ENCODE assay signal across 31 mouse cellular contexts in the genomic region with DNA sequence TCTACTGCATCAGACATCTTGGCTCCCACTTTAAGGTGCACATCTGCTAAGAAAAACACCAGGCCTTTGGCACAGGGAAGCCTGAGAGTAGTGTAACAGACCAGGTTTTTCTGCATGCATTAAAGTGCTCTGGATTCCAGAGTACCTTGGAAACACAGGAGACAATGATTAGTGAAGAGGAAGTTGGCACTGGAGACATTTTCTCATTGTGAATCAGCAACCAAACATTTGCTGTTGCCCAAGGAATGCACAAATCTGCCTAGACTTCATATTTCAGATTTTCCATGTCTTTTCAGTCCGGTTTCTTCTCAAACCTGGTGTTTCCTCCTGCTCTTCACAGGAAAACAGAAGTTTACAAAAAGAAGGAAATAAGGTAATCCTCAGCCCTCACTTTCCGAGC. TPM values are rescaled to one million over a fixed set of nuclear protein-coding genes. Genes with fewer than 3 reads are reported as not detected.
DNase-seq lines count a peak whose midpoint lies in the region; ATAC-seq and TF ChIP-seq lines count a peak whose summit lies in the region.
"Had no signal": no experiment of that assay in that cellular context is flagged by ENCODE, and none has a peak within 500 bp of the region (broad histone marks: within the 10 kb centered on the region; RNA-seq: fewer than 3 reads in every experiment).

No protein-coding gene starts in this region.

- no peak overlapping the region for H3ac ChIP-seq in myocyte (ENCODE audit: control insufficient read depth, insufficient read length)

- ATAC-seq in embryonic facial prominence, embryonic 14.5 days (ENCODE audit: low read depth), result no peak
- peak; percentile 87 for ATAC-seq in Patski
- no peak for ATAC-seq in erythroid progenitor cell, adult 5-6 weeks (replicated peaks; ENCODE audit: low FRiP score, poor library complexity, severe bottlenecking)
- ATAC-seq: CD4-positive, CD25-positive, alpha-beta regulatory T cell, adult 4 months; forebrain, embryonic 13.5 days; lung, postnatal 0 days had no signal

- POLR2A ChIA-PET in Patski (lab: Charles Lee), result no interaction called here

- no peaks in the 10 kb centered on the region for H3K27me3 ChIP-seq in embryonic facial prominence, embryonic 14.5 days (replicated peaks; ENCODE audit: control insufficient read depth, insufficient read depth, low read length)
- no peaks in the 10 kb centered on the region for H3K27me3 ChIP-seq in embryonic facial prominence, embryonic 10.5 days (replicated peaks; ENCODE audit: low read depth, poor library complexity, severe bottlenecking)
- H3K27me3 ChIP-seq in Patski, result no peaks in the 10 kb centered on the region
- H3K27me3 ChIP-seq in myocyte (ENCODE audit: control insufficient read depth, insufficient read depth, insufficient read length), result no peaks in the 10 kb centered on the region
- H3K27me3 ChIP-seq: embryonic facial prominence, embryonic 12.5 days; forebrain, embryonic 13.5 days; liver, embryonic 13.5 days; neural tube, embryonic 15.5 days; stomach, embryonic 15.5 days had no signal

- H3K27ac ChIP-seq in embryonic facial prominence, embryonic 14.5 days (replicated peaks; ENCODE audit: low read depth, low read length), result no peak overlapping the region
- H3K27ac ChIP-seq in embryonic facial prominence, embryonic 10.5 days (replicated peaks), result no peak overlapping the region
- H3K27ac ChIP-seq: embryonic facial prominence, embryonic 12.5 days; forebrain, embryonic 13.5 days; hindbrain, embryonic 14.5 days; liver, embryonic 13.5 days; neural tube, embryonic 15.5 days; stomach, embryonic 15.5 days had no signal

- TF ChIP-seq CTCF in Patski (IDR thresholded peaks at IDR 0.05), result no peak

- WGBS in embryonic facial prominence, embryonic 14.5 days, result 76% methylated on average over 2 of the region's 2 CpGs
- 88% methylated on average over 2 of the region's 2 CpGs for WGBS in embryonic facial prominence, embryonic 10.5 days

- peak; percentile 50 for DNase-seq in embryonic facial prominence, embryonic 14.5 days (ENCODE audit: low spot score)
- DNase-seq in embryonic facial prominence, embryonic 10.5 days (ENCODE audit: low spot score), result no peak
- DNase-seq in 3134 (ENCODE audit: extremely low read depth, insufficient read length, low spot score) (peak; percentile 67), Patski (ENCODE audit: low read depth, low spot score) (peak; percentile 42)
- DNase-seq in heart, adult 11 months, result no peak
- DNase-seq: adrenal gland, adult 8-10 months; cerebellum, adult 11 months; cerebellum, adult 9-10 months; cerebellum, postnatal 36 days; gastrocnemius, postnatal 14 days; heart, adult 18-20 months; heart, postnatal 4 days; kidney, postnatal 10 days; left cerebral cortex, postnatal 4 days; liver, embryonic 13.5 days; lung, adult 18-20 months; midbrain, embryonic 14.5 days; retina, postnatal 1 day; right cerebral cortex, postnatal 14 days; thymus, postnatal 14 days had no signal

- no peak overlapping the region for H3K9ac ChIP-seq in embryonic facial prominence, embryonic 14.5 days (ENCODE audit: low read depth, low read length)
- H3K9ac ChIP-seq: embryonic facial prominence, embryonic 12.5 days; forebrain, embryonic 13.5 days; hindbrain, embryonic 14.5 days; liver, embryonic 13.5 days; neural tube, embryonic 15.5 days; stomach, embryonic 15.5 days had no signal

- in situ Hi-C loops in Patski (cut with MboI; ENCODE audit: low pct_unique_long_range_greater_than_20kb), result no loop called here

- no peak overlapping the region for H3K4me3 ChIP-seq in embryonic facial prominence, embryonic 14.5 days (ENCODE audit: low read depth, low read length)
- no peak overlapping the region for H3K4me3 ChIP-seq in embryonic facial prominence, embryonic 10.5 days
- no peak overlapping the region for H3K4me3 ChIP-seq in myocyte
- H3K4me3 ChIP-seq: embryonic facial prominence, embryonic 12.5 days; erythroblast, embryonic 14.5 days; forebrain, embryonic 13.5 days; liver, embryonic 13.5 days; neural tube, embryonic 15.5 days; stomach, embryonic 15.5 days had no signal

- CTCF ChIA-PET in Patski (lab: Charles Lee), result no interaction called here

- no peaks in the 10 kb centered on the region for H3K79me2 ChIP-seq in myocyte (ENCODE audit: control insufficient read depth, insufficient read depth)

- no peak overlapping the region for H3K4me2 ChIP-seq in embryonic facial prominence, embryonic 14.5 days (ENCODE audit: low read depth, low read length)
- H3K4me2 ChIP-seq in myocyte (ENCODE audit: low read depth), result peak overlapping the region; percentile 2
- H3K4me2 ChIP-seq: embryonic facial prominence, embryonic 12.5 days; forebrain, embryonic 13.5 days; heart, embryonic 11.5 days; hindbrain, embryonic 14.5 days; liver, embryonic 13.5 days; neural tube, embryonic 15.5 days; stomach, embryonic 15.5 days had no signal

- no peak for TF ChIP-seq POLR2A in myocyte (IDR thresholded peaks at IDR 0.05; ENCODE audit: insufficient read length, low read depth)

- H3K9me3 ChIP-seq in embryonic facial prominence, embryonic 14.5 days (ENCODE audit: control insufficient read depth, low read length), result no peaks in the 10 kb centered on the region
- no peaks in the 10 kb centered on the region for H3K9me3 ChIP-seq in embryonic facial prominence, embryonic 10.5 days
- H3K9me3 ChIP-seq: embryonic facial prominence, embryonic 12.5 days; forebrain, embryonic 13.5 days; liver, embryonic 13.5 days; neural tube, embryonic 15.5 days; stomach, embryonic 15.5 days had no signal

- H3K36me3 ChIP-seq in embryonic facial prominence, embryonic 14.5 days (ENCODE audit: control insufficient read depth, insufficient read depth, low read length), result peaks cover 4% of the 10 kb centered on the region; the same call in 1 of the 2 replicates
- H3K36me3 ChIP-seq in embryonic facial prominence, embryonic 10.5 days (replicated peaks), result no peaks in the 10 kb centered on the region; the same call in 1 of the 2 replicates
- H3K36me3 ChIP-seq in myocyte (ENCODE audit: control insufficient read depth, insufficient read depth), result no peaks in the 10 kb centered on the region
- H3K36me3 ChIP-seq: embryonic facial prominence, embryonic 12.5 days; stomach, embryonic 15.5 days had no signal

- no peaks in the 10 kb centered on the region for H3K4me1 ChIP-seq in embryonic facial prominence, embryonic 14.5 days (ENCODE audit: control insufficient read depth, insufficient read depth, low read length)
- no peaks in the 10 kb centered on the region for H3K4me1 ChIP-seq in embryonic facial prominence, embryonic 10.5 days
- H3K4me1 ChIP-seq: embryonic facial prominence, embryonic 12.5 days; stomach, embryonic 15.5 days had no signal

TF ChIP-seq in myocyte, 11 proteins besides CTCF, POLR2A, EP300 and RAD21:
- no peak for TF ChIP-seq USF1 (IDR thresholded peaks at IDR 0.05; ENCODE audit: low read depth)
- no peak for TF ChIP-seq TCF3 (IDR thresholded peaks at IDR 0.05; ENCODE audit: insufficient read length, low read depth)
- TF ChIP-seq MYOD1 (IDR thresholded peaks at IDR 0.05; ENCODE audit: control insufficient read depth in 1 of 3, insufficient read length in 2 of 3, low read depth in 2 of 3), result no peak

RNA-seq across cellular contexts. Expression of gene Hacd4, which starts 26.4 kb away (rescaled TPM):
- polyA plus RNA-seq in embryonic facial prominence, embryonic 14.5 days (2014; fragmentation: Nextera tagmentation; extraction: Ambion mirVana), result 11.8 and 12.6 TPM in 2 replicates
- 3.5 and 3.7 TPM in 2 replicates for polyA plus RNA-seq in embryonic facial prominence, embryonic 10.5 days (2016; fragmentation: Nextera tagmentation; extraction: Ambion mirVana)
- polyA plus RNA-seq in Patski (2021) (22.9 TPM), myocyte (2012; fragmentation: generic; extraction: Trizol) (2.4 TPM)
- 4.2 and 10.1 TPM in 2 replicates for total RNA-seq in erythroid progenitor cell, adult 5-6 weeks (2015; ENCODE audit: low replicate concordance)
- total RNA-seq in erythroid progenitor cell, adult 5-6 weeks (2017; ENCODE audit: low replicate concordance), result 3.2 and 4.6 TPM in 2 replicates

Comparison
In these comparisons a context has a peak if more than half of its experiments do, and no peak if none do; other contexts are left out.
1. DNase-seq: peak in embryonic facial prominence, embryonic 14.5 days (single experiment), 3134 (single experiment) and Patski (single experiment); none in embryonic facial prominence, embryonic 10.5 days (single experiment) and heart, adult 11 months (single experiment).